Mouse (Mus musculus) natural killer cell, adult 2 months (primary cell): ENCODE results near the gene Asic3.
A peak's percentile ranks its signal among the peaks of the same experiment; 100 is the strongest.

ENCODE experiments used
- DNase-seq, 2 experiments: peaks; one replicate each; pipeline ENCODE4 v3.0.0; 2022; ENCODE audit warnings: low spot score in 2 of 2

The Asic3 gene

DNA sequence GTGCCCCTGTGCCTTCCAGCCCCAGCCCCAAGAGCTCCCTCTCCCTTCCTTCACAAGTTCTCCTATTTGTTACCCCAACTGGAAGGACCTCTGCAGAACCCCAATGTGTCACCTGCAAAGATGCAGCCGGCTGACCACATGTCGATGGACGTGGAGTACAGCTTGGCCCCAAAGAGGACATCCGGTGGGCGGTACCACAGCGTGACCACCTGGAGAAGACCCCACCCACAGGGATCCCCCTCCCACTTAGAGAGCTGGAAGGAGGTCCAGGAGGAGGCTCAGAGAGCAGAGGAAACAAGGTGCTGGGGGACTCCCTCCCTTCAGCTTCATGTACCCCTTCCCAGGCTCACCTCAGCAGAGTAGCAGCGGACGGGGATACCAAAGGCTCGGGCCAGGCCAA lies 7.2 kb downstream of the Asic3 start:
- no peak for DNase-seq

DNA sequence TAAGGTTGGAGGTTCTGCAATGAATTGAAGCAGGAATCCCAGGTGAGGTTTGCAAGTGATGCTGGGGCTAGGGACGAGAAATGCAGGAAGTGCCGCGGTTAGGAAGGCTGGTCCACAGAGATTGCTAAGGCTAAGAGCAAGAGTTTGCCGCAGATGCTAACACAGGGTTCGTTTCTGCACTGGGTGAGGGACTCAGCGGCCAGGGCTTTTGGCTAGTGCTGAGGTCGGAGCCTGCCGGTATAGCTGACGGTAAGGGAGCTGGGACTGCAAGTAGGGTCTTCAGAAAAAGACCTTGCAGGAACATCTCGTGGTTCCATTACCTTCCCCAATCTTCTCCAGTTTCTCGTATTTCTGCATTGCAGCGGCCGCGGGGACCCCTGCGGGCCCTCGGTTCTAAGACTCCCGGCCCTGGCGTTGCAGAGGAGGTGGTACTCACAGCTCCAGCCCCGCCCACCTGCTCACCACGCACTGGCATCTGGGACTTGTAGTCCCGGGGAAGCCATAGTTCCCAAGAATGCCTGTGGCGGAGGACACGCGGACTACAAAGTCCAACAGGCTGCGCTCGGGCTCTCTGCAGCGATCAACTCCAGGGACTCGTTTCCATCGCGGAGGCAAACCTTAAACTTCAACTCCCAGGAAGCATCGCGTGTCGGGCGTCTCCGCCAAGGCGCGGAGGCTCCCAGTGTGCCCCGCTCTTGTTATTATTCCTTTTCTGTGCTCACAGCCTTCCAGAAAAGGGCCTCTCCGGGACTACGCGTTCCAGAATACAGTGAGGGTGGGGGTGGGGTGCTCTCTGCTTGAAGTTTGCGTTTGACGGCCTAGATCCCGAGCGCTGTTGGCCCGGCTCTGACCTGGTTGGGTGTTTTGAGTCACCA lies 10.2 kb downstream of the Asic3 start, which contains the start of the genes Cdk5 and Slc4a2:
Gene Cdk5 (minus strand): TSS at position 402 of the 875 bp plus-strand sequence.
Gene Slc4a2 (plus strand): TSS at position 709 of the 875 bp plus-strand sequence.
- DNase-seq = peak; percentile 96 to 97

DNA sequence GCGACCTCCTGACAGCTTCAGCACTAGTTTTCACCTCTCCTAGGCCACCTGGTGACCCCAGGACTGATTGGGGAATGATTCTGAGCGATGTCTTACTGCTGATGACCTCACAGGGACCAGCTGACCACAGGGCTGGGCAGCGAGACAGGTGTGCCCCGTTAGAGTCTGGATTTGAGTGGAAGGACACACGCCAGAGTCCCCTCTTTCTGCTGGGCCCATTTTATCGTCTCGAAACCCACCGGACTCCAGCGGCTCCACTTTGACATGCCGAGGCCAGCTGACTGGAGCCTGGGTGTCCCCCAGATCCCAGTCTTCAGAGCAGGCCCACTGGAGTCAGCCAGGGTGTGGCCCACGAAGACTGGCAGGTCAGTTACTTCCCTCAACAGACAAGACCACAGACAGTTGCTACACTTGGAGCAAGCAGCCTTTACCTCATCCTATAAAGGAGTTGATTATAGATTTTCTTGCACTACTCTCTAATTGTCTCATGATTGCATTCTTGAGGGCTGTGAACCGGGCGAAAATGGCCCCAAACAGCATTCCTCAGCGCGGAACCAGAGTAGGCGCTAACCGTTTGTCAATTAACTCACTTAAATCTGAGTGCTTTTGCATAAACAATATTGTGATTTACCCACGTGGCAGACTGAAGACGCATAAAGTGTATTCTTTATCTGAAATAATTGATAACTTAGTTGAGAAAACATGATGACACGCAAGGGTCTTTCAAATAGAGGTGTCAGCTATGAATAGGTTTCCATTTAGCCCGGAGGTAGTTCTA lies 11.0 kb downstream of the Asic3 start:
- DNase-seq = no peak

DNA sequence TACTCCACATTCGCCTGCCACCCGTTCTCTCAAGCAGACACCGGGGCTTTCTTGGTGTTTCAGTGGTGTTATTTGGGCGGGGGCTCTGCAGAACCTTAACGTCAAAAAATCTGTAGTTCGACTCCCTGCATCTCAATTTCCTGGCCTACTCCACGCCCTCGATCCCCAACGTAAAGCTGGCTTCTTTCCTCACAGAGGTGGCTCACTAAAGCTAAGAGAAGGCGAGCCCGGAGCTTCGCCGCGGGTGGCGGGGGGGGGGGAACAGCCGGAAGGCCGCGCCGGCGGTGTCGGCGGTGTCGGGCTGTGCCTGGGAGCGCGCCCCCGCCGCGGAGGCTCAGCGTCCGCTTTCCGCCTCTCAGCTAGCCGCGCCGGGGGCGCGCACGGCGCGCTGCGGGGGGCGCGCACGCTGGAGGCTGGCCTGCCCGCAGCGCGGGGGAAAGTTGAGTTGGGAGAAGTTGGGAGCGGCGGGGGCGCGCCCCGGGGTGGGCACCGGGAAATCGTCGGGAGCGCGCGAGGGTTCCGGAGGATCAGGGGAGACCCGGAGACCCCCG lies 11.7 kb downstream of the Asic3 start:
- peak; percentile 61 to 77 for DNase-seq

DNA sequence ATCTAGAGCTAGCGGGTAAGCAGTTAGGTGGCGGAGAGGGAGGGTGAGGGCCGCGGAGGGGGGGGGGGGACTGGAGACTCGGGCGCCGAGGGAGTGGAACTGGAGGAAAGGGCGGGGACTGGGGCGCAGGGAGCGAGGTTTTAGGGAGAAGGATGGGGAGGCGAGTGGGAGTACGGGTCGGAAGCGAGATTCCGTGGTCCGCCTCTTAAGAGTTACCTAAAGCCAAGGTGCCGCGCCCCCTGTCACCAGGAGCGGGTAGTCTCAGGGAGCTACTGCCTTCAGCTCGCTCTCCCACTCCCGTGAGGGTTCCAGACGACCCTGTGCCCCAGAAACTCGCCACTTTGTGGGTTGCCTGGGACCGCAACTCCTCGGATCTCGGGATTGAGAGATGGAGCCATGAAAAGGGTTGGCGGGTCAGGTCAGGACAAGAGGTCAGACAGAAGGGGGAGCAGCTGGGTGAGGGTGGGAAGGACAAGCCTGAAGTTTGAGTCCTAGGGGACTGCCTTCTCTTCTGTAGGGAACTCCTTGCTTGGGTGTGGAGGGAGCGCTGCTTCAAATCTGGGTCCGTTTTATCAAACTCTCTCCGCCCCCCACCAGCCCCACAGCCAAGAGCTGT lies 12.3 kb downstream of the Asic3 start:
- DNase-seq = no peak

DNA sequence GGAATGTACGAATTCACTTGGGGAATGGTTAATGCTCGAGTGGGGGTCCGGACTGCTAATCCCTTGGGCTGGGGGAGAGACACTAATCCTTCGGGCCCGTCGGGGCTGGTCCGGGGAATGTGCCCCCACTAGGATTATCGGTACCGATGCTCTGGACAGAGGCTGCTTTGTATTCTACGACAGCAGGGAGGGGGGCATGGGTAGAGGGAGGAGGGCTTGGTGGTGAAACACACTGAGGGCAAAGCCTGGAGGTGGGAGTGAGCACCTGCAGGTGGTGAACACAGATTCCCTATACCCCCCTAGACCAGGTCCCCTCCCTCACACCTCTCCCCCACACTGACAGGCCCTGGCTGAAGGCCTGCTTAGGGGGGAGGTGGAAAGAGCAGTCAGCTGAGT lies 12.8 kb downstream of the Asic3 start:
- no peak for DNase-seq

DNA sequence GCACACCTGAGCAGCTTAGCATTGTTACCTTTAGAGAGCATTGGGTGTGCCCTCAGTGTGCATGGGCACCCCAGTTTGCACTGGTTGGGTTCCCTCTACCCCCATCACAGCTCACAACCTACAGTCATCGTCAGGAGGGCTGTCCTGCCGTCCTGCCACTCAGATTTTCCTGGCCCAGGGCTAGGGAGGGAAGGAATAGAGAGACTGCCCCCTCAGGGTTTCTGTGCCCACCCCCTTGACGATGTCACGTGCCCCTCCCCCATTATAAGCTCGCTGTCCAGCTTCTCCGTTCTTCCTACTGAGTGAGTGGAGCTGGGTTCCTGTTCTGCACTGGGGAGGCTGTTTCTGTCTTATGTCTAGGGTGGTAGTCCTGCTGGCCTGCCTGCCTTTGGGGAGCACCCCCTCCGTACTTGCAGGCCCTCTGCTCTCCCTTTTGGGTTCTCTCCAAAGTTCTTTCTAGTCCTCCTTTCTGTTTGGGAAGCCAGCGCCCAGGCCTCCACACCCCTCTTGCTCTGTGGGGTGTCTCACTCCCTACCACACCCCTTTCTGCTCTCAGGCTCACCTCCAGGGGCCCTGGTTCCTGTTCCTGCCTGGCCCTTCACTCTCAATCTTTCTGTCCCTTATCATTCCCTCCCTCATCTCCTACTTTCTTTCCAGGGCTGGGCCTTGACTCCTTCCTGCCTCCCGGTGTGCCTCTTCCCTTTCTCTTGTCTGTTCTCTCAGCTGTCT lies 13.5 kb downstream of the Asic3 start:
- DNase-seq = no peak

DNA sequence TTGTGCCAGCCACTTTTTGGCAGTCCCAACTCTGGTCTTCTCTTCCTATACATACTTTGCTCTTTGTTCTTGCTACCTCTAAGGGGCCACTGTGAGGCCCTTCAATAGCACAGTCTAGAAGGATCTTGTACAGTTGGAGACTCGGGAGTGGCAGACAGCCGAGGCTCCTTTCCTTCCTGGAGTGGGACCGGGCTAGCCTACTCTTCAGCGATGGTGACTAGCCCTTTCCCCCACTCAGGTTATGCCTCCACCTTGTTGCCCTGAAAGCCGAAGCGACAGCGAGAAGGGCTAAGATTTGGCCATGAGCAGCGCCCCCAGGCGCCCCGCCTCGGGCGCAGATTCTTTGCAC lies 14.1 kb downstream of the Asic3 start:
- no peak for DNase-seq

DNA sequence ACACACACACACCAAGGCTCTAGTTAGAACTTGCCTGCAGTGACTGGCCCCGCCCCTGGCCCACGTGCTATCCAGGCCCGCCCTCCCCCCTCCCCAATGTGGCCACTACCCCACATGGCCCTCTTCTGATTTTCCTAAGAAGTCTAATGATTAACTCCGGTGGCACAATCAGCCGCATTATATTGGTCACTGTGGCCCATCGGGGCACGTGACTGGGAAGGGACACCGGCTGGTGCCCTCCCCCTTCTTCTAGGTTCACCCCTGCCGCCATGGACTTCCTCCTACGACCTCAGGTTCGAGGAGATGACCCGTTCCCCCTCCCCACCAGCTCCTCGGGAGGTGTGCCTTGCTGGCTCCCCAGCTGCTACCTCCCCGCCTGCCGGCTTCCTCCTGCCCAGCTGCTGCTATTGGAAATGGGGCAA lies 14.8 kb downstream of the Asic3 start:
- DNase-seq = no peak

DNA sequence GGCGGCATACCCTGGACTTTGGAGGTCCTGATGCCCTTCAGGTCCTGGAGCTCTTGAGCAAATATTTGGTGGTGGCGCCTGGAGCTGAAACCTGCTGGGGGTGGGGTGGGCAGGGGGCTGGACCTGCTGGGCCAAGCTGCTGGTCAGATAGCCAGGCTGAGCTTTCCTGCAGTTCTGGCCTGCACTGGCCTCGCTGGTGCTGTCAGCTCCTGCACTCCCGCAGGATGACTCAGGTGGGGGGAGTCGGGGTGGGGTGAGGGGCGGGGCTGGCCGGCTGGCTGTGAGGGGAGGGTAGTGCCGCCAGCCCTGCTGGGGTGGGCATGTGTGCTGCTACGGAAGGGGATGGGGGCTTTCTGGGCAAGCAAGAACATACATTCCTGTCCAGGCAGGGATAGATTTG lies 15.4 kb downstream of the Asic3 start:
- DNase-seq = no peak

DNA sequence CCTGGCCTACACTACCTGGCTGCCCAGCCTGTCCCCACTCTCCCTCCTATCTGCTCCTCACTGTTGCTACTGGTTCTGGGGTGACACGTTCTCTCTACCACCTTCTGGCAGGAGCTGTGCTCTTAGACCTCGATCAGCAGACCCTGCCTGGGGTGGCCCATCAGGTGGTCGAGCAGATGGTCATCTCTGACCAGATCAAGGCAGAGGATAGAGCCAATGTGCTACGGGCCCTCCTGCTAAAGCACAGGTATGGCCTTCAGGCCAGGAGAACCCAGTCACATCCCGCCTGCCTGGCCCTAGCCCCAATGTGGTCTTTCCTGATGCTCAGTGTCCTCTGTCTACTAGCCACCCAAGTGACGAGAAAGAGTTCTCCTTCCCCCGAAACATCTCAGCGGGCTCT lies 20.8 kb downstream of the Asic3 start:
- DNase-seq = no peak

DNA sequence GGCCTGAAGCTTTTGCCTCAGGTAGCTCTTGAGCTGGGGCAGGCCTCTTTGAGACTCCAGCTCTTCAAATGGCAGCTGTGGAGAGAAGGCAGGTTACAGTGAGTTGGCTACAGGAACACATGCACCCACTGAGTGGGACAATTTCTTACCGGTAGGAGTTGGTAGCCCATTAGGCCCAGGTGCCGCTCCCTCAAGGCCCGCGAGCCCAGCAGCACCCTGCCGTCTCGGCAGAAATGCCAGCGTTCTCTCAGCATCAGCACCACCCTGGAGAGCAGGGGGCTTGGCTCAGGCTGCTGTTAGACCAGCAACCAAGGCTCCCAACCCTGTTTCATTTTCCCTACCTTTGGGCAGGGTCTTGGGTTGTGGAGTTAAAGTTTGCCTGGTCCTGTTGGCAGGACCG lies 28.0 kb downstream of the Asic3 start:
- no peak for DNase-seq

DNA sequence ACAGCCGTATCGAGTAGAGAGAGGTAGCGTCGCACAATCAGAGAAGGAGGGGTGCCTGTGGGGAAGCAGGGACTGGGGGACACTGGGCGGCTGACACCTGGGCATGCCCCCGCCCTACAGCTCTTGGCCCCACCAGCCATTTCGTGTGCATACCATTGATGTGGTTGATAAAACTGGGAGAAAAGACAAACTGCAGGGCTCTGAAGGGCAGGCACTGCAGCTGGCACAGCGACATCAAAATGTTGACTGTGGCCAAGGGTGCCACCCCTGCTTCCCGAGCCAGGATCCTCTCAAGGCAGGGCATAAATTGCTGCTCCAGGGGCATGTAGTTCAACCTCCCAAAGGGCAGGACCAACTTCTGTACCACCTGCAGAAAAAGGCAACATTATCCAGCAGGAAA lies 28.8 kb downstream of the Asic3 start:
- DNase-seq = no peak

DNA sequence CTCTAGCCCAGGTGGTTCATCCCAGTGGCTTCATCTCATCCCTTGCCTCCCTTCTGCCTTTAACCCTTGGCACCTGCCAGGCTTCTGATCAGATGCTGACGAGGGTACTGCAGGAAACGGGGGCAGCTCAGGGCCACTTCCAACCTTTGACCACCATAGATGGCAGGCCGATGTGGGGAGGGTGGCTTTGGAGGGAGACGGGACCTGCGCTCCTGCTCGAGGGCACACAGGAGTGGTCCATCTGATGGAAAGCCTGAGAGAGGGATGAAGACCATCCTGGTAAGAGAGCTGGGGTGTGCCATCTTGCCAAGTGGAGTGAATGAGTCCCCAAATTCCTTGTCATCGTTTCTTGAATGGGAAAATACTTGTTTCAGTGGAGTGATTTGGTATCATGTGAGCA lies 30.0 kb downstream of the Asic3 start:
- no peak for DNase-seq

DNA sequence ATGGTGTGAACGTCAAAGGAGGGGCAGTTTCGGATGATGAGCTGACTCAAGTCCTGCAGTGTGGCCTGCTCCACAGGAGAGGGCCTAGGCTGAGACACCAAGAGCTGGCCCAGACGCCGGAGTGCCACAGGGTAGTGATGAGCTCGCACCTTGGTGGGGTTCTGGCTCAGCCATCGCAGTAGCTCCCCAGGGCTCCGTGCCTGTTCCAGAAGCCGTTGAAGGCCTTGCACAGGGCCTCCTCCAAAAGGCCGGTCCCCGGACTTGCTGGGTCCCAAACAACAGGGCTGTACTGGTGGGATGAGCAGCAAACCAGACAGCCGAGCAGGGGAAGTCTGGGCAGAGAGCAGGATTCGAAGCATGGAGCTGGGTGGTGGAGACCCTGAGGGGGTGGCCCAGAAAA lies 30.7 kb downstream of the Asic3 start:
- no peak for DNase-seq

DNA sequence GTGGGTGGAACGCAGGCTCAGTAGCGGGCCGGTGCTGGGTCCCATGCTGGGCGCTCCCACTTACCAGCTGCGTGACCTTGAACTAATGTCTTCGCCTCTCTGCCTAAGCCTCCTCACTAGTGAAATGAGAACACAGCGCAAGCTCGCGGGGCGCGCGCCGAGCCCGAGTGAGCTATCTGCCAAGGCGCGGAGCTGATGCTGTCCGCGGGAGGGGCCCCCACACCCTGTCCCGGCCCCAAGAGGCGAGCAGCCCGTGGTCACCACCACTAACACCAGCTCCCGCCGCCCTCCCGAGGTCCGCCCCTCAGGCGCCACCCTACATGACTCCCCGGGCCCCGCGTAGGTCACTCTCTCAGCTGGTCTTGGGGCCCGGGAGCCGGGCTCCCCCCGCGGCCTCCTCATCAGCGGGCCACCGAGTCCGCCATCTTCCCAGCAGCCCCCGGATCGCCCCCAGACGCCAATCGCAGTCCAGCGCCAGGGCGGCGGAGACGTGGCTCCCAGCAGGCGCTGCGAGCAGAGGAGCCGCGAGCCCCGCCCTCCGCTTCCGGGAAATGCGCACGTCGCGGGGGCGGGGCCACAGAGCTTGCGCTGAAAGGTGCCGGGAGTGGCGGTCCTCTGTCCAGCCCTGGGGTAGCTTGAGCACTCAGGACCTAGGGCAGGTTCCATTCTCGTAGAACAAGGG lies 31.7 kb downstream of the Asic3 start, which contains the start of gene Fastk:
Gene Fastk (minus strand): TSS at position 542 of the 682 bp plus-strand sequence.
- peak; percentile 87 to 88 for DNase-seq

DNA sequence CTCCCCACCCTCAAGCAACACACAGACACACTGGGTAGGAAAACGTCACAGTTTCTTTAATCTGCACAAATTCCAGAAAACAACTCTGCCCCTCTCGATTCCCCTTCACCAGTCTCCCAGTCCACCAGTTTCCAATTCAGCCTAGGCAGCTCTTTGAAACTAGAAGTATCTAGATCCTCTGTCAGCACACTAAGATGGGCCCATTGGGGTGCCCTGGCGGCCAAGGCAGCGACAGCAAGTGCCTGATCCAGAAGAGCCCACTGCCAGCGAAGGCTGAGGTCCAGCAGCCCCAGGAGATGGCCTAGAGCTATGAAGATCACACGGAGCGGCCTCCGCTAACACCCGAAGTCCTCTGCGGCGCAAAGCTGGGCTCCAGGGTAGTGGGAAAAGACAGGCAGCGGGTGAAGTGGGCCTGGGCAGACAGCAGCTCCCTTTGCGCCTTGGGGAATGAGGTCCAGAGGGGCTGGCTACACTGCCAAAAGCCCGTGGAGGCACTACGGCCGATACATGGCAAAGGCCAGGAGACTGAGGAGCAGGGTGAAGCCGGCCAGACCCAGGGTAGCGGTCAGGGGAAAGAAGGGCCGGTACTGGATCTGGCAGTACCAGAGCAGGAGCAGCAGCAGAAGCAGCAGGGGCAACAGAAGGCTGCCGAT lies 32.4 kb downstream of the Asic3 start:
- DNase-seq = no peak

DNA sequence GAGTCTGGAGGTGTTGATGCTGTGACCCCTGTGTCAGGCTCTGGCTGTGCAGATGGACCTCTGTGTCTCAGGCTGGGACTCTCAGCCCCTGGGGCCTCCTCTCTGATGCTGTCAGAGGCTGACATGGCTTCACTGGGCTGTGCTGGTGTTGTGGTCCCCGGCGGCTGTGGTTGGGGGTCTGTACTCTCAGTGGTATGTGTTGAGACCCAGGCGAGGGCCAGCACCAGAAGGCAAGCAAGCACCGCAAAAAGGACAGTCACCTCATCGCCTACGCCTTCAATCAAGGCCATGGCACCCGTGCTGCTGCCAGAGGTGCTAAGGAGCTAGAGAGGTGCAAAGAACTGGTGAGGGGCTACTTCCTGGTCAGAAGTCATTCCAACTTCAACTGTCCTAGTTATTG lies 33.4 kb downstream of the Asic3 start:
- no peak for DNase-seq

DNA sequence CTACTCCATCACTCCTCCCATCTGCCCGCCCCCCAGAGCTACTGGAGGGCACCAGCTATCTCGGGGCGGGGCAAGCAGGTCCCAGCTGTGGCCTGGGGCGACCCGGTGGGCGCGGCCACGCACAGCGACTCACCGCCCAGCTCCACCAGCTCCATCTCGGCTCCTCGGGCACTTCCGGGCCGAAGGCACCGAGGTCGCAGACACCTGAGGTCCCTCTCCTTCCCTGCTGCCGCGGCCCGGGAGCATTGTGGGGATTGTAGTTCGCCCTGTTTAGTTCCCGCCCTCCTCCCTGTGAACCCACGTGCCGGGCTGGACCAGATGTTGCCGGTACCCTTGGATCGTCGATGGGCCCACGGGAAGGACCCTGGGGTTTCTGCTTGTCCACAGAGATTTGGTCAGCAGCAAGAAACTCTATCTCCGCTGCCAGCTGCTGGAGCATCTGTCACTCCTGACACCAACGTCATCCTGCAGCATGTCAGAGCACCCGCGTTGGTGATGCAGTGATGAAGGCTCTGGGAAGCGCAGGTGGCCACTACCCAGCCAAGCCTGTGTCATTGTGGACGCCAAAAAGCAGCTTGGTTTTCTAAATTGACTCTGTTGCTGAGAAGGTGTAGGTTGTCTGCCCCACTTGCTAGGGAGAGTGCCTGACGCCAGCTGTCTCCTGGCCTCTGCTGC lies 34.6 kb downstream of the Asic3 start, which contains the start of gene Tmub1:
Gene Tmub1 (minus strand): TSS at position 231 of the 675 bp plus-strand sequence.
- peak; percentile 77 to 84 for DNase-seq
